Mouse (Mus musculus): ENCODE data around the gene Smpd3.

Gene Smpd3

GRCm38 (mm10) chr8:106338741-106339209, 987 bp upstream of the Smpd3 start:
- TF ChIP-seq GATA4 (IDR thresholded peaks at IDR 0.05; ENCODE audit: insufficient replicate concordance, low read length): no peak

DNA sequence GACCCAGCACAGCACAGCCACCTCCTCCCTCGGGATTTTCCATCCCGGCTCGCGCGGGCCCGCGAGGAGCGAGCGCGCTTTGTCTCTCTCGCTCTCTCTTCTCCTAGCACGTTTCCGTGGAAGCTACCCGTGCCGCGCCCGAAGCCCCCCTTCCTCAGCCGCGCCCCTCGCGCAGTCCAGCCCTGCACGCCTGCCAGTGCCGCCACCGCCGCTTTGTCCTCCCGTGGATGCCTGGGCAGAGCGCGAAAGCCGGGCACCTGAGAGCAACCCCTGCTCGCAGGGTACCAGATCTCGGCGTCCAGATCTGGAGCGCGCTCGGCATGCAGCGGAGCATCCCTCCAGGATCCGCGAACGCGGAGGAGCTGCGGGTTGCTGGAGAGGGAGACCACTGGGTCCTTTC, 1.2 kb downstream of the Smpd3 start:
- no peak for TF ChIP-seq GATA4 (IDR thresholded peaks at IDR 0.05; ENCODE audit: insufficient replicate concordance, low read length)

- no peak for TF ChIP-seq GATA4 (IDR thresholded peaks at IDR 0.05; ENCODE audit: insufficient replicate concordance, low read length)
Observed at GRCm38 (mm10) chr8:106336031-106336430, 1.8 kb downstream of the Smpd3 start.

DNA sequence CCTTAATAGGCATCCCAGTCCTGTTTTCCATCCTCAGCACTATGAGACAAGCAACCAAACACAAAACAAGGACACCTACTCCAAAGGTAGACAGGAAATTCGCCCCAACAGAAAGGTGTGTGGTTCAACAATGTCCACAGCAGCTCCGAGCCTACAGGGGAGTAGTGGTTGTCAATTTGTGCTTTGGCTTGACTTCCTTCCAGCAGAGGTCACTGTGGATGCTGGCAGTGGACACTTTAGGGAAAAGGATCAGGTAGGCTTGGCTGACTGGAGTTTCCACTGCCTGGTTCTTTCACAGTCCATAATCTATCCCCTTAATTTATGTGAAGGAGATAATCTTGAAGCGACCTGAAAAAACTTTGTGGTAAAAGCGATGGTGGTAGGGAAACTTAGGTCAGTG, 2.6 kb downstream of the Smpd3 start:
- TF ChIP-seq GATA4 (IDR thresholded peaks at IDR 0.05; ENCODE audit: insufficient replicate concordance, low read length): no peak

DNA sequence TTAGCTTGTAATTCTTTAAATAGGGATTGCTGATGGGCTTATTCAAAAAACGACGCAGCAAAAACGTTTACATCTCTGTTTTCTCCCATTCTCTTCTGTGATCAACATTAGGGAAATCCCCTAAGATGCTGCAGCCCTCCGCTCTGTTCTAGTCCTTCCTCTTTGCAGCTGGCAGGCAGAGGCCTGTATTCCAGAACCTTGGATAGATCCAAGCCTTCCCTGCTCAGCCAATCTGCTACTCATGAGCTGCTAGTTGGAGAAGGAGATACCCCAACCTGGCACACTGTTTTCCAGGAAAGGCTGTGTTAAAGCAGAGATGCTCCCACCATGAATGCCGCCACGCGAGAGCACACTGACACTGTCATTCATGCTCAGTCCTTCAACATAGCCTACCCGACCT, 4.4 kb downstream of the Smpd3 start:
- TF ChIP-seq GATA4 (IDR thresholded peaks at IDR 0.05; ENCODE audit: insufficient replicate concordance, low read length): no peak

DNA sequence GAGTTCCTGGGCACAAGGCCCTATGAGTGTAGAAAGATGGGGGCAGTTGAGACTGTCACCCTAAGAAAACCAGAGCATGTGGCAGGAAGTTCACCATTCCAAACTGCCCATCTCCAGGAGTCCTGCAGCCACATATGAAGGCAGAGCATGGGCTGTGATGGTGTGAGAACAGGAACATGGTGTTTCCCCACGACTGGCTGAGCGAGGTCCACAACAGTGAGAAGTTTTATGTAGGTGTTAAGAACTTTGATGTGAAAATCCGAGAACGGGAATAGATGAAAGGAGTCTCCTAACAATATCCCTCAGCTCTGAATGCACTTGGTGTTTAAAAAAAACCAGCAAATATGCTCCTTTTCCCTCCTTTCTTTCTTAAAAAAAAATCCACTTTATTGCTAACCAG, 5.3 kb downstream of the Smpd3 start:
- TF ChIP-seq GATA4 (IDR thresholded peaks at IDR 0.05; ENCODE audit: insufficient replicate concordance, low read length): no peak

DNA sequence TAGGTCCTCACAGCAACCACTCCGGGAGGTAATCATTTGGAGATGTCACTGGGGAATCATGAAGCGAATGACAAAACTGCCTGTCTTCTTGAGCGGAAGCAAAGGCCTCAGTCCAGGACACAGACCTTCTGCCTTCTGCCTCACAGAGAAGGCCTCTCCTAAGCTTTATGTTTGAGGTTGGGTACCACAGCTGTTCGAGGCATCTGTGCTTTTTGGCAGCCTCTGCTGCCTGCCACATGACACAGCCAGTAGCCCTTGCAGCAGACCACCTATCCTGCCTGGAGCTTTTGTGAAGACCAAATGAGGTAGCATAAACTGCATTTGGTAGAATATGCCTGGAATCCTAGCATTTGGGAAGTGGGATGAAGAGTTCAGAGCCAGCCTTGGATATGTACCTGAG, 11.2 kb downstream of the Smpd3 start:
- no peak for TF ChIP-seq GATA4 (IDR thresholded peaks at IDR 0.05; ENCODE audit: insufficient replicate concordance, low read length)

DNA sequence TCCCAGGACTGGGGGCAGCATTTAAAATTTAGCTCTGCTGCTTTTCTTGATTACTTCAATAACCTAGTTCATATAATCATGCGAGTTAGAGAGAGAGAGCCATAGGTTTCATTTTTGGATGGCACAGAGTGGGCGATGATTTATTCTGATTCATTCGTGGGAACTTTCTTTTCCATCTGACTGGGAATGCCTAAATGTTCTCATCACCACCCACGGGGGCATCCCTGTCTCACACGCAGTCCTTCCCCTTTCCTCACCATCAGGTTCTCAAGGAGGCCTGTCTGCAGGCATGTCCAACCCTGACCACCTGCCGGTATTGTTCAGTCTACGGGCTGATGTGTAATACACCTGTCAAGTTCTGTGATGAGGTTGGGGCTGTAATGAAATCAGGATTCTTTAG, 16.4 kb downstream of the Smpd3 start:
- no peak for TF ChIP-seq GATA4 (IDR thresholded peaks at IDR 0.05; ENCODE audit: insufficient replicate concordance, low read length)

DNA sequence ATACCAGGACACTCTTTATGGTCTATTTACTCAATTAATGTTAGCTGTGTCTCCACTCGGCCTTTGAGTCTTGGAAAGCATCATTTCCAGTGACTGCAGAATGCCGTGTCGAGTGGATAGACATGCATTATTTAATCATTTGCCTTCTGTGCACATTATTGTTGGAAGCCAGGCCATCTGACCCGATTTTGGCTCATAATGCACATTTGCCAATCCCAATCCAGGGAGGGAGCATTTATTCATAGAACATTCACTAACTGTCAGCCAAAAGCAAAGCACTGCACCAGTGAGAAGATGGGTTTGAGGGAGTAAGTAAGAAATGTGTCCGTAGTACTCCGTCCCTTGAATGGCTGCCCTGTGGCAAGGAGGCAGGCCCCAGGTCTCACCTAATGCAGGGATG, 17.8 kb downstream of the Smpd3 start:
- no peak for TF ChIP-seq GATA4 (IDR thresholded peaks at IDR 0.05; ENCODE audit: insufficient replicate concordance, low read length)

DNA sequence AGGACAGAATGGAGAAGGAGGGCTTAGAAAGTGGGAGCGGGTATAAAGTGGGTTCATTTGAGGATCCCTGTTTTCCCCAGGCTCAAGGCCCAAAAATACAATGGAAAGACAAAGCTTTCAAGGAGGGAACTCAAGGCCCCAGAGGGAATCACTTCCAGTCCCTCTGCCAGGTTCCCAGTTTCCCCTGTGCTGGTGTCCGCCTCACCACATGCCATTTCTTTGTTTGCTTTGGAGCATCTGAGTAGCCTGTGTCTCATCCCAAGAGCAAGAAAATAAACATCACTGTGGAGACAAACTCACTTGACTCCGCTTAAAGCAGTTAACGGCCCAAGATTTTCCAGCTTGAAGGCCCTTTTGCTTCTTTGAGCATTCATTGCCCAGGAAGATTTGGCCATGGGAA, 20.7 kb downstream of the Smpd3 start:
- TF ChIP-seq GATA4 (IDR thresholded peaks at IDR 0.05; ENCODE audit: insufficient replicate concordance, low read length): no peak

DNA sequence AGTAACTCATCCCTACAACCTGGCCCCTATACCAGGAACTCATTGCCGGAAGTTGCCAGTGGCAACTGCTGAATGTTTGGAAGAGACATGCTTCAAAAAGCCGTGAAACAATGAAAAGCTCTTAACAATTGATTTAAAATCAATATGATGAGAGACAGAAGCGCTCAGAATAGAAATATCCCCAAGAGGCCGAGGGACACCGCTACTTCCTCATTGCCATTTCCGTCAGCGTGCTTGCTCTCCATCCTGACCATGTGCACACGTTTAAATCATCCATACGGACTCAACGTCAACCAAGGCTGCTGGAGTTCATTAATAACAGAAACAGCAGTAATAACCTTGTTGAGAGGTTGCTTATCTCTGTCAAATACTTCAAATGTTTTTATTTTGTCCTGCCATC, 21.3 kb downstream of the Smpd3 start:
- TF ChIP-seq GATA4 (IDR thresholded peaks at IDR 0.05; ENCODE audit: insufficient replicate concordance, low read length): no peak

DNA sequence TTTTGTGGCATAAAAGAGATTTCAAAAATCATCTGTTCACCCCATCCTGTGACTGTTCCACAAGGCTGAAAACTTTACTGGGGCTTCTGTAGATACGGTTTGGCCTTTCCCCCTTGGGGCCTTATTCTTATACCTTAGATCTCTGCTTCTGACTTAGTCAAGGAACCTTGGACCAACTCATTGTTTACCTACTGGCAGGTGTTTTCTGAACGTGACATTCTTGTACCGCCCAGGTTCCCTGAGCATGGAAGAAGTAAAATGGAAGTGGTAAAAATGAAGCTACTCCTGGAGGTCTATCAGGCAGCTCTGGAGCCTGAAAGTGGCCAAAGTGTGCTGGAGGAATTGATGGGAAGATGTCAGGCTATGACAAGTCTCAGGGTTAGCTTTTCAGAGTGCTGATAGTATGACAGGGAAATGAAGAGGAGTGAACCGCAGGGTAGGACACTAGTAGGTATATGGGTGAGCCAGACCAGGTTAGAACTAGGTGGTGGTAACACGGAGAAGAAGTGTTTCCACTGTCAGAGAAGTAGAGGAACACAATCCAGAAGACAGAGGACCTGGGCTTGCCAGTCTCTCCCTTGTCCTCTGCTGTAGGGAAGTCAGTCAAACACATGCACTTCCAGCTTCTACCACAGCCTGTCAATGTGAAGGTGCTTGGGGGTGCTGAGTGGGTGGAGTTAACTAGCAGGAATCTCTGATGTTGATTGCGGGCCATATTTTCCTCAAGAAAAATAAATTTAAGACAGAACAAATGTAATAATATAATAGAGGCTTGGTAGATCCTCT, 22.2 kb downstream of the Smpd3 start:
- TF ChIP-seq GATA4 (IDR thresholded peaks at IDR 0.05; ENCODE audit: insufficient replicate concordance, low read length): no peak

DNA sequence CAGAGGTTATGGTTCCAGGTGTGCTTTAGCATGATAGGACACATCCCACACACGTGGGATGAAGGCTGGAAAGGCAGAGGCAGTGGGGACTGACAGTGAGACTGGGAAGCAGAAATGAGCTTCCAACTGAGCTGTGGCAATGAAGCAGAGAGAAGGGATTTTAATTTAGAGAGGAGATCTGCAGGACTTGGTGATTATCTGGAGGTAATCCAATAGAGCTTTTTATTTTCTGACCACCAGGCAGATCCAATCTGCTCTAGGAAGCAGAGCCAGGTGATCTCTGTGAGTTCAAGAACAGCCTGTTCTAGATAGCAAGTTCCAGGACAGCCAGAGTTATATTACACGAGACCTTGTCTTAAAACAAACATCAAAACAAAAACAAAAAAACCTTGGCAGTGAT, 24.0 kb downstream of the Smpd3 start:
- TF ChIP-seq GATA4 (IDR thresholded peaks at IDR 0.05; ENCODE audit: insufficient replicate concordance, low read length): no peak

GRCm38 (mm10) chr8:106313120-106313737, 24.6 kb downstream of the Smpd3 start:
- no peak for TF ChIP-seq GATA4 (IDR thresholded peaks at IDR 0.05; ENCODE audit: insufficient replicate concordance, low read length)

DNA sequence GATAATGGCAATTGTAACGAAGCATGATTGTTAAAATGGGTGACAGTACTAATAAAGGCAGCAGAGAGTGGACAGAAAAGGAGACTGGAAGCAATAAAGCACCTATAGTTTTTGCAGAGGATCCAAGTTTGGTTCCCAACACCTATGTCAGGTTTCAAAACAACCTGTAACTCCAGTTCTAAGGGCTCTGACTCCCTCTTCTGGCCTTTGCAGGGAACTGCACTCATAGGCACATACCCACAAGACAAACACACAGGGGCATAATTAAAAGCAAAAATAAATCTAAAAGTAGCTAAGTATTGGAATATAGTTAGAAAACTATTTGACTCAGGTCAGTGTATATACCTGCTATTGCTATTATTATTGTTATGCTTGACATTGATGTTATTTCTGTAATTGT, 25.8 kb downstream of the Smpd3 start:
- TF ChIP-seq GATA4 (IDR thresholded peaks at IDR 0.05; ENCODE audit: insufficient replicate concordance, low read length): no peak

GRCm38 (mm10) chr8:106310026-106310652, 27.6 kb downstream of the Smpd3 start:
- no peak for TF ChIP-seq GATA4 (IDR thresholded peaks at IDR 0.05; ENCODE audit: insufficient replicate concordance, low read length)
